Comparison of ENCODE assay signal across 8 mouse cellular contexts in the genomic region with DNA sequence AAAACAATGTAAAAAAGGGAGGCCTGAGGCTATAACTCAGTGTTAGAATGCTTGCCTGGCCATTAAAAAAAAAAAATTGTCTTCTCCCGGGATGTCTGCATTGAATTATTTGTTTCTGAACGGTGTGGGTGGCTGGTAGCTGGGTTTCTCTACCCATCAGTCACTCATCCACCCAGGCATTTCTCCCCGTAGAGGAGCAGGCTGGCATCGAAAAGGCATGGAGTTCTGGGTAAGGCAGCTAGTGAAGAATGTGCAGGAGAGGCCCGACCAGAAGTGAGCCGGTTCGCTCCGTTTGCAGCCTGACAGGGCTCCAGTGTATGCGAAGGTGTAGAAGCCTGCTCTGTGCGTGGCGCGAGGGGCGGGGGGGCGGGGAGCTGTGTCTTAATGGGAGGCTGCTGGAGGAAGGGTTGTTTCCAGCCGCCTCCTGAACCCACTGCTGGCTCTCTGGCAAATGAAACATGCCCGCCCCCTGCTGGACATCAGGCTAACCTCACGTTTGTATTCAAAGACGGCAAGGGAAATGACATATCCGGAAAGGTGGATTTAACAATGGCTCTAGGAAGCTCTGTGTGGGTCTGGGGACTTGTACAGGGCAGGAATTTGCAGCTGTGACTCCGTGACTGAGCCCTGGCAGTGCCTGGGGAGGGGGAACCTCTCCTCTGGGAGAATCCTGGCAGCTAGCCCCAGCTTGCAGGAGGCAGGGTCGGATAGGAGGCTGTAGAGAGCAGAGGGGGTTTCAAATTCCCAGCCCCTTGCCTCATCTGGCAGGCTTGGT. TPM values are rescaled to one million over a fixed set of nuclear protein-coding genes. Genes with fewer than 3 reads are reported as not detected.
DNase-seq lines count a peak whose midpoint lies in the region; ATAC-seq lines count a peak whose summit lies in the region.

No protein-coding gene starts in this region.

- peak overlapping the region; percentile 46 for H3K9ac ChIP-seq in lung, embryonic 16.5 days (ENCODE audit: low read length)

- H3K27ac ChIP-seq in lung, embryonic 16.5 days (ENCODE audit: low read length): peak overlapping the region; percentile 69

- DNase-seq in ES-CJ7 (ENCODE audit: low read depth, low spot score): peak; percentile 86
- DNase-seq in cerebellum, adult 11-12 months: peak; percentile 85
- peak; percentile 94 for DNase-seq in forelimb bud, embryonic 11.5 days (ENCODE audit: low read depth, low spot score)
- DNase-seq in layer of hippocampus, adult 8-10 months (ENCODE audit: low spot score in 2 of 2): peak; percentile 84 to 95
- DNase-seq in ovary, postnatal 10 days (ENCODE audit: low spot score): peak; percentile 82
- peak; percentile 73 for DNase-seq in thymus, postnatal 0 days (ENCODE audit: low spot score)

- H3K4me3 ChIP-seq in lung, embryonic 16.5 days (ENCODE audit: low read length): 0 out of 2 replicates have a peak overlapping the region, but pooled peaks have one; percentile 16

- H3K9me3 ChIP-seq in lung, embryonic 16.5 days (ENCODE audit: control insufficient read depth, low read length): no peaks in the 10 kb centered on the region

- peaks cover 3% of the 10 kb centered on the region; the same call in 1 of the 2 replicates for H3K27me3 ChIP-seq in lung, embryonic 16.5 days (ENCODE audit: control insufficient read depth, insufficient read depth, low read depth, low read length)

- peak overlapping the region; percentile 51 for H3K4me2 ChIP-seq in lung, embryonic 16.5 days (ENCODE audit: low read depth, low read length)

- whole genome bisulfite sequencing in lung, embryonic 16.5 days: 4% methylated on average over 21 of the region's 21 CpGs

- H3K4me1 ChIP-seq in lung, embryonic 16.5 days (replicated peaks; ENCODE audit: control insufficient read depth, insufficient read depth, low read length): peaks cover 10% of the 10 kb centered on the region

- ATAC-seq in hematopoietic stem cell, adult 5-6 weeks (replicated peaks in 1 of 2; ENCODE audit: insufficient read depth in 1 of 2, low FRiP score in 2 of 2, low TSS enrichment in 1 of 2, low read depth in 1 of 2, poor library complexity in 2 of 2, severe bottlenecking in 2 of 2): peak; percentile 59 to 83
- peak; percentile 78 for ATAC-seq in lung, embryonic 16.5 days (ENCODE audit: low read depth)

- no peaks in the 10 kb centered on the region for H3K36me3 ChIP-seq in lung, embryonic 16.5 days (ENCODE audit: control insufficient read depth, insufficient read depth, low read length)

RNA-seq across cellular contexts. Expression of gene Laptm5, which starts 34.5 kb away (rescaled TPM):
- total RNA-seq in hematopoietic stem cell, adult 5-6 weeks (2017): 169 and 212 TPM in 2 replicates
- 100 to 1,000 TPM in 2 of 4 experiments, 10 to 100 TPM in 2; 31.4 to 224 (median 109) TPM for total RNA-seq in layer of hippocampus, adult 8-10 months (2022)
- polyA plus RNA-seq in lung, embryonic 16.5 days (2015; fragmentation: Nextera tagmentation; extraction: Ambion mirVana): 42.1 and 43.3 TPM in 2 replicates
- polyA plus RNA-seq in thymus, postnatal 0 days (2015; fragmentation: Nextera tagmentation; extraction: Ambion mirVana): 668 and 754 TPM in 2 replicates

Comparison
In these comparisons a context has a peak if more than half of its experiments do, and no peak if none do; other contexts are left out.
1. Peak in every context shown above with its lines: DNase-seq, ATAC-seq, H3K4me3 ChIP-seq and H3K27ac ChIP-seq.